Mouse (Mus musculus): ENCODE results near the gene Sdr39u1. TPM values are rescaled to one million over a fixed set of nuclear protein-coding genes. Genes with fewer than 3 reads are reported as not detected.

Sdr39u1 gene
- polyA plus RNA-seq, 1 experiment from 2014 or later = 59.9 TPM

GRCm38 (mm10) chr14:55852646-55853551 lies 47.2 kb downstream of the Sdr39u1 start:
- Histone ChIP-seq H3K27ac (ENCODE audit: low read length) (peak overlapping the region; percentile 94), H3K4me2 (ENCODE audit: low read depth, low read length) (peak overlapping the region; percentile 69), H3K9me3 (replicated peaks; ENCODE audit: control insufficient read depth, low read length) (no peaks in the 10 kb centered on the region), H3K27me3 (ENCODE audit: control insufficient read depth, insufficient read depth, low read length) (no peaks in the 10 kb centered on the region), H3K4me3 (ENCODE audit: low read length) (peak overlapping the region; percentile 72), H3K9ac (ENCODE audit: low read length) (peak overlapping the region; percentile 86), H3K36me3 (ENCODE audit: control insufficient read depth, insufficient read depth) (no peaks in the 10 kb centered on the region), H3K4me1 (ENCODE audit: control insufficient read depth, insufficient read depth, low read length) (peaks cover 36% of the 10 kb centered on the region)
- 9% methylated on average over 11 of the region's 11 CpGs for WGBS
- peak; percentile 37 for ATAC-seq (replicated peaks; ENCODE audit: extremely low read depth, insufficient read depth, low FRiP score)

- Histone ChIP-seq H3K4me2 (ENCODE audit: low read depth, low read length) (no peak overlapping the region), H3K4me3 (ENCODE audit: low read length) (no peak overlapping the region), H3K27me3 (ENCODE audit: control insufficient read depth, insufficient read depth, low read length) (no peaks in the 10 kb centered on the region), H3K4me1 (ENCODE audit: control insufficient read depth, insufficient read depth, low read length) (peaks cover 19% of the 10 kb centered on the region), H3K9me3 (replicated peaks; ENCODE audit: control insufficient read depth, low read length) (no peaks in the 10 kb centered on the region), H3K9ac (ENCODE audit: low read length) (no peak overlapping the region), H3K36me3 (ENCODE audit: control insufficient read depth, insufficient read depth) (no peaks in the 10 kb centered on the region), H3K27ac (ENCODE audit: low read length) (no peak overlapping the region)
- no peak for ATAC-seq (replicated peaks; ENCODE audit: extremely low read depth, insufficient read depth, low FRiP score)
- WGBS = 55% methylated on average over 6 of the region's 6 CpGs
Measured at GRCm38 (mm10) chr14:55850885-55851284, 49.2 kb downstream of the Sdr39u1 start.

Other genes with a start within 250 kb of the Sdr39u1 start
- gene Mdp1, start 239.8 kb downstream of the Sdr39u1 start, polyA plus RNA-seq (2015; fragmentation: Nextera tagmentation; extraction: Ambion mirVana) = 93.7 and 96.5 TPM in 2 replicates
- gene Gmpr2, start 228.4 kb downstream of the Sdr39u1 start, polyA plus RNA-seq (2015; fragmentation: Nextera tagmentation; extraction: Ambion mirVana) = 43.0 and 43.9 TPM in 2 replicates
- 444 and 466 TPM in 2 replicates for gene Nedd8, start 228.2 kb downstream of the Sdr39u1 start, polyA plus RNA-seq (2015; fragmentation: Nextera tagmentation; extraction: Ambion mirVana)
- 27.5 and 30.0 TPM in 2 replicates for gene Tinf2, start 218.5 kb downstream of the Sdr39u1 start, polyA plus RNA-seq (2015; fragmentation: Nextera tagmentation; extraction: Ambion mirVana)
- 0.45 and 0.57 TPM in 2 replicates for gene Tgm1, start 186.4 kb downstream of the Sdr39u1 start, polyA plus RNA-seq (2015; fragmentation: Nextera tagmentation; extraction: Ambion mirVana)
- gene Rabggta, start 178.0 kb downstream of the Sdr39u1 start, polyA plus RNA-seq (2015; fragmentation: Nextera tagmentation; extraction: Ambion mirVana) = 22.0 and 25.6 TPM in 2 replicates
- 71.1 and 76.3 TPM in 2 replicates for gene Dhrs1, start 154.6 kb downstream of the Sdr39u1 start, polyA plus RNA-seq (2015; fragmentation: Nextera tagmentation; extraction: Ambion mirVana)
- 21.5 and 22.7 TPM in 2 replicates for gene Nop9, start 154.6 kb downstream of the Sdr39u1 start, polyA plus RNA-seq (2015; fragmentation: Nextera tagmentation; extraction: Ambion mirVana)
- 1.3 and 1.8 TPM in 2 replicates for gene Cideb, start 141.8 kb downstream of the Sdr39u1 start, polyA plus RNA-seq (2015; fragmentation: Nextera tagmentation; extraction: Ambion mirVana)
- gene Ltb4r2, start 138.9 kb downstream of the Sdr39u1 start, polyA plus RNA-seq (2015; fragmentation: Nextera tagmentation; extraction: Ambion mirVana) = 0.20 and 0.32 TPM in 2 replicates
- gene Ltb4r1, start 134.3 kb downstream of the Sdr39u1 start, polyA plus RNA-seq (2015; fragmentation: Nextera tagmentation; extraction: Ambion mirVana) = 0.59 and 0.66 TPM in 2 replicates
- gene Adcy4, start 116.2 kb downstream of the Sdr39u1 start, polyA plus RNA-seq (2015; fragmentation: Nextera tagmentation; extraction: Ambion mirVana) = 15.3 and 17.5 TPM in 2 replicates
- gene Ripk3, start 111.4 kb downstream of the Sdr39u1 start, polyA plus RNA-seq (2015; fragmentation: Nextera tagmentation; extraction: Ambion mirVana) = 17.8 and 20.8 TPM in 2 replicates
- 9.7 and 14.4 TPM in 2 replicates for gene Nfatc4, start 77.1 kb downstream of the Sdr39u1 start, polyA plus RNA-seq (2015; fragmentation: Nextera tagmentation; extraction: Ambion mirVana)
- gene Nynrin, start 46.3 kb downstream of the Sdr39u1 start, polyA plus RNA-seq (2015; fragmentation: Nextera tagmentation; extraction: Ambion mirVana) = 11.1 and 13.7 TPM in 2 replicates
- gene Cbln3, start 15.9 kb downstream of the Sdr39u1 start, polyA plus RNA-seq (2015; fragmentation: Nextera tagmentation; extraction: Ambion mirVana) = 0.59 and 0.69 TPM in 2 replicates
- gene Khnyn, start 15.3 kb downstream of the Sdr39u1 start, polyA plus RNA-seq (2015; fragmentation: Nextera tagmentation; extraction: Ambion mirVana) = 9.8 and 11.2 TPM in 2 replicates
- 8.1 and 8.3 TPM in 2 replicates for gene Cma1, start 44.4 kb upstream of the Sdr39u1 start, polyA plus RNA-seq (2015; fragmentation: Nextera tagmentation; extraction: Ambion mirVana)
- gene Cma2, start 50.7 kb upstream of the Sdr39u1 start, polyA plus RNA-seq (2015; fragmentation: Nextera tagmentation; extraction: Ambion mirVana) = not detected in 2 replicates
- gene Mcpt1, start 117.7 kb upstream of the Sdr39u1 start, polyA plus RNA-seq (2015; fragmentation: Nextera tagmentation; extraction: Ambion mirVana) = not detected in 2 replicates
- not detected in 2 replicates for gene Mcpt9, start 130.2 kb upstream of the Sdr39u1 start, polyA plus RNA-seq (2015; fragmentation: Nextera tagmentation; extraction: Ambion mirVana)
- not detected in 2 replicates for gene Mcpt2, start 141.7 kb upstream of the Sdr39u1 start, polyA plus RNA-seq (2015; fragmentation: Nextera tagmentation; extraction: Ambion mirVana)
- 0.54 and 0.55 TPM in 2 replicates for gene Mcpt4, start 162.0 kb upstream of the Sdr39u1 start, polyA plus RNA-seq (2015; fragmentation: Nextera tagmentation; extraction: Ambion mirVana)
- gene Mcpt8, start 185.0 kb upstream of the Sdr39u1 start, polyA plus RNA-seq (2015; fragmentation: Nextera tagmentation; extraction: Ambion mirVana) = 0.16 and 0.41 TPM in 2 replicates
- 0.20 and 0.51 TPM in 2 replicates for gene Ctsg, start 202.3 kb upstream of the Sdr39u1 start, polyA plus RNA-seq (2015; fragmentation: Nextera tagmentation; extraction: Ambion mirVana)
- not detected in 2 replicates for gene Gzme, start 220.3 kb upstream of the Sdr39u1 start, polyA plus RNA-seq (2015; fragmentation: Nextera tagmentation; extraction: Ambion mirVana)
- gene Gzmd, start 232.3 kb upstream of the Sdr39u1 start, polyA plus RNA-seq (2015; fragmentation: Nextera tagmentation; extraction: Ambion mirVana) = not detected in 2 replicates

Measured in heart, embryonic 16.5 days (tissue).